ENCODE assay signal across 25 mouse cellular contexts in genomic region chr1:23332192-23332591, GRCm38 (mm10).
DNase-seq lines count a peak whose midpoint lies in the region; ATAC-seq and TF ChIP-seq lines count a peak whose summit lies in the region.
"Had no signal": no experiment of that assay in that cellular context is flagged by ENCODE, and none has a peak within 500 bp of the region (broad histone marks: within the 10 kb centered on the region; RNA-seq: fewer than 3 reads in every experiment).

No protein-coding gene starts in this region.

- H3K27ac ChIP-seq in liver, embryonic 13.5 days: peak overlapping the region; percentile 45; the same call in 1 of the 2 replicates
- no peak overlapping the region for H3K27ac ChIP-seq in liver, postnatal 0 days (ENCODE audit: low read depth)
- H3K27ac ChIP-seq in neural tube, embryonic 15.5 days (replicated peaks): no peak overlapping the region
- H3K27ac ChIP-seq: embryonic facial prominence, embryonic 13.5 days; embryonic facial prominence, embryonic 15.5 days; forebrain, embryonic 10.5 days; forebrain, embryonic 12.5 days had no signal

- peaks cover 36% of the 10 kb centered on the region for H3K4me1 ChIP-seq in liver, embryonic 13.5 days (replicated peaks)
- H3K4me1 ChIP-seq in liver, postnatal 0 days (ENCODE audit: insufficient read depth): peaks cover 11% of the 10 kb centered on the region
- peaks cover 69% of the 10 kb centered on the region for H3K4me1 ChIP-seq in G1E (ENCODE audit: insufficient read depth, low read depth, low read length)
- no peaks in the 10 kb centered on the region; the same call in 1 of the 2 replicates for H3K4me1 ChIP-seq in neural tube, embryonic 15.5 days
- H3K4me1 ChIP-seq: embryonic facial prominence, embryonic 13.5 days; embryonic facial prominence, embryonic 15.5 days; forebrain, embryonic 12.5 days had no signal

- H3K4me2 ChIP-seq in liver, embryonic 13.5 days: no peak overlapping the region
- no peak overlapping the region for H3K4me2 ChIP-seq in liver, postnatal 0 days (ENCODE audit: low read depth, low read length)
- H3K4me2 ChIP-seq in neural tube, embryonic 15.5 days: no peak overlapping the region
- H3K4me2 ChIP-seq: embryonic facial prominence, embryonic 13.5 days; embryonic facial prominence, embryonic 15.5 days; forebrain, embryonic 12.5 days had no signal

- no peaks in the 10 kb centered on the region for H3K27me3 ChIP-seq in liver, embryonic 13.5 days
- H3K27me3 ChIP-seq in liver, postnatal 0 days (ENCODE audit: insufficient read depth, low read length): no peaks in the 10 kb centered on the region
- no peaks in the 10 kb centered on the region for H3K27me3 ChIP-seq in G1E (ENCODE audit: insufficient read depth, low read length)
- H3K27me3 ChIP-seq in neural tube, embryonic 15.5 days (replicated peaks): no peaks in the 10 kb centered on the region
- H3K27me3 ChIP-seq: CH12.LX; embryonic facial prominence, embryonic 13.5 days; embryonic facial prominence, embryonic 15.5 days; forebrain, embryonic 12.5 days had no signal

- no peak for TF ChIP-seq EP300 in liver, postnatal 0 days (IDR thresholded peaks at IDR 0.05; ENCODE audit: low read depth)

- H3K4me3 ChIP-seq in liver, embryonic 13.5 days (replicated peaks): no peak overlapping the region
- no peak overlapping the region for H3K4me3 ChIP-seq in liver, postnatal 0 days (ENCODE audit: low read depth, low read length)
- no peak overlapping the region; the same call in 1 of the 2 replicates for H3K4me3 ChIP-seq in G1E (ENCODE audit: low read depth, low read length)
- H3K4me3 ChIP-seq in neural tube, embryonic 15.5 days (replicated peaks): no peak overlapping the region
- H3K4me3 ChIP-seq: embryonic facial prominence, embryonic 13.5 days; embryonic facial prominence, embryonic 15.5 days; erythroblast, embryonic 14.5 days; forebrain, embryonic 10.5 days; forebrain, embryonic 12.5 days had no signal

- H3K9me3 ChIP-seq in liver, embryonic 13.5 days (replicated peaks): no peaks in the 10 kb centered on the region
- H3K9me3 ChIP-seq in liver, postnatal 0 days (ENCODE audit: low read length): no peaks in the 10 kb centered on the region
- no peaks in the 10 kb centered on the region for H3K9me3 ChIP-seq in G1E (replicated peaks)
- no peaks in the 10 kb centered on the region for H3K9me3 ChIP-seq in neural tube, embryonic 15.5 days (replicated peaks)
- H3K9me3 ChIP-seq: embryonic facial prominence, embryonic 13.5 days; embryonic facial prominence, embryonic 15.5 days; forebrain, embryonic 10.5 days; forebrain, embryonic 12.5 days had no signal

- no peak for ATAC-seq in liver, embryonic 13.5 days (ENCODE audit: low read depth)
- ATAC-seq in liver, postnatal 0 days: no peak
- ATAC-seq in G1E (ENCODE audit: extremely low read depth, insufficient number of reproducible peaks, low FRiP score, poor library complexity, severe bottlenecking): peak; percentile 17; the same call in 1 of the 2 replicates
- ATAC-seq in neural tube, embryonic 15.5 days (ENCODE audit: low FRiP score): peak; percentile 14; the same call in 1 of the 2 replicates
- ATAC-seq: CD4-positive, CD25-positive, alpha-beta regulatory T cell, adult 4 months; forebrain, embryonic 14.5 days; forebrain, embryonic 16.5 days had no signal

- no peaks in the 10 kb centered on the region for H3K36me3 ChIP-seq in liver, embryonic 13.5 days
- no peaks in the 10 kb centered on the region for H3K36me3 ChIP-seq in liver, postnatal 0 days (replicated peaks; ENCODE audit: insufficient read depth, low read length)
- H3K36me3 ChIP-seq in G1E (replicated peaks): no peaks in the 10 kb centered on the region
- H3K36me3 ChIP-seq in neural tube, embryonic 15.5 days: no peaks in the 10 kb centered on the region
- H3K36me3 ChIP-seq: embryonic facial prominence, embryonic 13.5 days; embryonic facial prominence, embryonic 15.5 days; forebrain, embryonic 10.5 days; forebrain, embryonic 12.5 days had no signal

- no peak for TF ChIP-seq CTCF in liver, postnatal 0 days (IDR thresholded peaks at IDR 0.05; ENCODE audit: low read depth)
- no peak for TF ChIP-seq CTCF in G1E (IDR thresholded peaks at IDR 0.05; ENCODE audit: low read depth, low read length)

- no peak overlapping the region for H3K9ac ChIP-seq in liver, embryonic 13.5 days
- no peak overlapping the region for H3K9ac ChIP-seq in liver, postnatal 0 days (replicated peaks)
- no peak overlapping the region for H3K9ac ChIP-seq in neural tube, embryonic 15.5 days (replicated peaks)
- H3K9ac ChIP-seq: embryonic facial prominence, embryonic 13.5 days; embryonic facial prominence, embryonic 15.5 days; forebrain, embryonic 12.5 days had no signal

- no peak for DNase-seq in liver, embryonic 13.5 days
- no peak for DNase-seq in liver, postnatal 0 days
- no peak for DNase-seq in G1E (ENCODE audit: low spot score)
- no peak for DNase-seq in right cerebral cortex, adult 18-20 months
- DNase-seq: adrenal gland, adult 2 months; adrenal gland, postnatal 10 days; adrenal gland, postnatal 25 days; B cell, adult 2 months; cerebellum, adult 11 months; cerebellum, adult 18-20 months; cerebellum, adult 8-10 months; cerebellum, adult 9-11 months; cerebellum, postnatal 14 days; cerebellum, postnatal 36 days; embryo, embryonic 11 days had no signal

- 71% methylated on average over 4 of the region's 4 CpGs for WGBS in liver, embryonic 13.5 days (ENCODE audit: insufficient replicate concordance)
- 78% methylated on average over 4 of the region's 4 CpGs for WGBS in liver, postnatal 0 days (ENCODE audit: insufficient replicate concordance)
- 68% methylated on average over 4 of the region's 4 CpGs for WGBS in neural tube, embryonic 15.5 days

Comparison
In these comparisons a context has a peak if more than half of its experiments do, and no peak if none do; other contexts are left out.
1. ATAC-seq: peak in G1E (single experiment) and neural tube, embryonic 15.5 days (single experiment); none in liver, embryonic 13.5 days (single experiment) and liver, postnatal 0 days (single experiment).